Mouse (Mus musculus) heart, adult 11 months (tissue): ENCODE results near the gene Prr13.
A peak's percentile ranks its signal among the peaks of the same experiment; 100 is the strongest.

ENCODE experiments used
- DNase-seq: peaks from one replicate; pipeline ENCODE4 v3.0.0; 2022

The Prr13 gene

GRCm38 (mm10) chr15:102505770-102506463, 47.1 kb downstream of the Prr13 start:
- peak; percentile 72 for DNase-seq

- peak; percentile 30 for DNase-seq
Observed at GRCm38 (mm10) chr15:102506464-102506830, 47.6 kb downstream of the Prr13 start.

GRCm38 (mm10) chr15:102506864-102507263, 48.0 kb downstream of the Prr13 start:
- DNase-seq = peak; percentile 33

- peak; percentile 82 for DNase-seq
Observed at GRCm38 (mm10) chr15:102507561-102507960, 48.7 kb downstream of the Prr13 start.

GRCm38 (mm10) chr15:102508336-102508735, 49.5 kb downstream of the Prr13 start:
- DNase-seq = peak; percentile 64

- peak; percentile 90 for DNase-seq
Observed at GRCm38 (mm10) chr15:102510110-102510509, 51.3 kb downstream of the Prr13 start.

- DNase-seq = peak; percentile 99
Observed at GRCm38 (mm10) chr15:102510590-102511284, 51.9 kb downstream of the Prr13 start.

GRCm38 (mm10) chr15:102511285-102511833, 52.5 kb downstream of the Prr13 start:
- peak; percentile 91 for DNase-seq

- peak; percentile 88 for DNase-seq
Observed at GRCm38 (mm10) chr15:102512010-102512409, 53.2 kb downstream of the Prr13 start.
